Mouse (Mus musculus): Measurements from ENCODE around the gene Ccz1.

The Ccz1 gene

GRCm38 (mm10) chr5:144014551-144015311 is at the start of gene Ccz1:
Gene Ccz1 (minus strand): TSS chr5:144014877.
- peak; percentile 94 for DNase-seq (ENCODE audit: low read depth, low spot score)

GRCm38 (mm10) chr5:144064093-144064492 is 49.4 kb upstream of the Ccz1 start:
- DNase-seq (ENCODE audit: low read depth, low spot score), result no peak

GRCm38 (mm10) chr5:144054340-144054739 is 39.7 kb upstream of the Ccz1 start:
- DNase-seq (ENCODE audit: low read depth, low spot score), result no peak

GRCm38 (mm10) chr5:144053450-144053849 is 38.8 kb upstream of the Ccz1 start:
- DNase-seq (ENCODE audit: low read depth, low spot score), result no peak

- peak; percentile 63 for DNase-seq (ENCODE audit: low read depth, low spot score)
Observed at GRCm38 (mm10) chr5:144051268-144051667, 36.6 kb upstream of the Ccz1 start.

- no peak for DNase-seq (ENCODE audit: low read depth, low spot score)
Observed at GRCm38 (mm10) chr5:144049881-144050280, 35.2 kb upstream of the Ccz1 start.

- no peak for DNase-seq (ENCODE audit: low read depth, low spot score)
Observed at GRCm38 (mm10) chr5:144047324-144047723, 32.6 kb upstream of the Ccz1 start.

GRCm38 (mm10) chr5:144043166-144043565 is 28.5 kb upstream of the Ccz1 start:
- DNase-seq (ENCODE audit: low read depth, low spot score), result peak; percentile 24

GRCm38 (mm10) chr5:144040720-144041364 is 26.2 kb upstream of the Ccz1 start:
- DNase-seq (ENCODE audit: low read depth, low spot score), result peak; percentile 75

- peak; percentile 15 for DNase-seq (ENCODE audit: low read depth, low spot score)
Observed at GRCm38 (mm10) chr5:144039886-144040285, 25.2 kb upstream of the Ccz1 start.

GRCm38 (mm10) chr5:144039156-144039675 is 24.5 kb upstream of the Ccz1 start:
- DNase-seq (ENCODE audit: low read depth, low spot score), result no peak

- no peak for DNase-seq (ENCODE audit: low read depth, low spot score)
Observed at GRCm38 (mm10) chr5:144036952-144037351, 22.3 kb upstream of the Ccz1 start.

GRCm38 (mm10) chr5:144034567-144034966 is 19.9 kb upstream of the Ccz1 start:
- no peak for DNase-seq (ENCODE audit: low read depth, low spot score)

GRCm38 (mm10) chr5:144032491-144032890 is 17.8 kb upstream of the Ccz1 start:
- DNase-seq (ENCODE audit: low read depth, low spot score), result no peak

GRCm38 (mm10) chr5:144026620-144027263 is 12.1 kb upstream of the Ccz1 start, which contains the start of gene Ocm:
Gene Ocm (minus strand): TSS chr5:144026670.
- no peak for DNase-seq (ENCODE audit: low read depth, low spot score)

GRCm38 (mm10) chr5:144015845-144016244 is 1.2 kb upstream of the Ccz1 start:
- DNase-seq (ENCODE audit: low read depth, low spot score), result no peak

- no peak for DNase-seq (ENCODE audit: low read depth, low spot score)
Observed at GRCm38 (mm10) chr5:144015312-144015650, 604 bp upstream of the Ccz1 start.

GRCm38 (mm10) chr5:144013366-144014134 is 1.1 kb downstream of the Ccz1 start:
- peak; percentile 79 for DNase-seq (ENCODE audit: low read depth, low spot score)

- DNase-seq (ENCODE audit: low read depth, low spot score), result peak; percentile 88
Observed at GRCm38 (mm10) chr5:144002461-144003192, 12.1 kb downstream of the Ccz1 start.

- DNase-seq (ENCODE audit: low read depth, low spot score), result peak; percentile 25
Observed at GRCm38 (mm10) chr5:143999409-143999808, 15.3 kb downstream of the Ccz1 start.

All from A20 (cell line).